Mouse (Mus musculus): ENCODE measurements around the gene Ufd1. TPM values are rescaled to one million over a fixed set of nuclear protein-coding genes. Genes with fewer than 3 reads are reported as not detected.

Ufd1 gene
- 10 to 100 TPM; 85.5 to 94.7 TPM for total RNA-seq (2021)
- long read RNA-seq, experiment 1, transcript Ufd1-201 (12 exons, 1,996 nt): major isoform, 60 of 95 reads
- long read RNA-seq, experiment 1, partial matches to known transcripts: 1 of 95 reads
- long read RNA-seq, experiment 1, other reads (novel, unspliced or antisense): 34 of 95 reads
- long read RNA-seq, experiment 2, transcript Ufd1-201 (12 exons, 1,996 nt): major isoform, 37 of 52 reads
- long read RNA-seq, experiment 2, partial matches to known transcripts: 0 of 52 reads
- long read RNA-seq, experiment 2, other reads (novel, unspliced or antisense): 15 of 52 reads

- DNase-seq (ENCODE audit: extremely low spot score in 1 of 2, low spot score in 2 of 2): peak; percentile 76 to 85
- no peak for TF ChIP-seq CTCF (IDR thresholded peaks at IDR 0.05)
- H3K4me3 ChIP-seq: peak within 1 kb of the TSS; percentile 62
- intact Hi-C loops (cut with DNase I): no loop called here
- H3K27ac ChIP-seq: peak within 1 kb of the TSS; percentile 95
These were observed at the start of gene Ufd1, which contains the start of gene Cdc45 for GRCm38 (mm10) chr16:18811468-18812384. Ufd1 (plus strand) TSS chr16:18811779. Cdc45 (minus strand) TSS chr16:18811987.

DNA sequence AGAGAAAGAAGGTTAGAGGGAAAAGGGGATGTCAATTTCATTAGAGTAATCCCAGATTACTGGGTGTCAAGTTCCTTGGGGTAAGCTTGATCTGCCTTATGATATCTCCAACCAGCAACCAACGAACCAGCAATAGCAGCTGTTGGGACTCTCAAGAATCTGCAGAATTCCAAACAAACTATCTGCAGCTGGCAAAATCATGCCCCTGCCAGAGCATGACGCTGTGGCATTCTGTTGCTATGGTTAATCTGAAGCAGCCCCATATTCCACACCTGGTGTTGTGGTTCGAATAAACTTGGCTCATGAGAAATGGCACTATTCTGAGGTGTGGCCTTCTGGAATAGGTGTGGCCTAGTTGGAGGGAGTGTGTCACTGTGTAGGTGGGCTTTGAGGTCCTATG lies 48.6 kb upstream of the Ufd1 start:
- intact Hi-C loops (cut with DNase I): no loop called here
- DNase-seq (ENCODE audit: extremely low spot score in 1 of 2, low spot score in 2 of 2): no peak
- H3K27ac ChIP-seq: no peak overlapping the region
- TF ChIP-seq CTCF (IDR thresholded peaks at IDR 0.05): no peak
- H3K4me3 ChIP-seq: no peak overlapping the region

DNA sequence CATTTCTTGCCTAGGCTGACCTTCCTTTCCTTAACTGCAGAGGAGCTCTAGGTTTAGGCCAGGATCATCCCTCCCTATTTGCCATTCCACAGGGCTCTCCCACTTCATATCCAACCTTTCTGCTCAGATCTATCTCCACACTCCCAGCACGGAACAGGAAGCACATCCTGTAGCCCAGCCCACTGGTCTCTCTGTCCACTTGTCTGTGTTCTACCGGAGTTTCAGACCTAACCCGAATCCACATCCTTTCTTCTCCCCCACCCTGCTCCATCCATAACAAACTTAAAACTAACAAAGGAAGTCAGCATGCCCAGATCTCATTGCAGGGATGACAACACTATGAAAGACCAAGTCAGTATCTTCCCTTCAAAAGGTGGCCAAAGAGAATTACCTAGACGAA lies 45.2 kb upstream of the Ufd1 start:
- no peak overlapping the region for H3K27ac ChIP-seq
- TF ChIP-seq CTCF (IDR thresholded peaks at IDR 0.05): no peak
- DNase-seq (ENCODE audit: extremely low spot score in 1 of 2, low spot score in 2 of 2): no peak
- H3K4me3 ChIP-seq: no peak overlapping the region
- intact Hi-C loops (cut with DNase I): no loop called here

DNA sequence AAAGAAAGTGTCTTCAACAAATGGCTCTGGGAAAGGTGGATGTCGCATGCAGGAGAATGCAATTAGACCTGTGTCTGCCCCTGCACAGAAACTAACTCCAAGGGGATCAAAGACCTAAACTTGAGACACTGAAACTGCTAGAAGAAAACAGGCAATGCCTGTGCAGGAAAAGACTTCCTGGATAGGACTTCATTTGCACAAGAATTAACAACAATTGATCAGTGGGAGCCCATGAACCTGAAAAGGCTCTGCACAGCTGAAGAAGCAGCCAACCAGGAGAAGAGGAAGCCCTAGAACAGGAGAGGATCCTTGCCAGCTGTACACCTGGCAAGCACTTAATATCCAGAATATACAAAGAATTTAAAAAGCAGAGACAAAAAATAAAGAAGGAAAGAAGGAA lies 42.1 kb upstream of the Ufd1 start:
- H3K4me3 ChIP-seq: no peak overlapping the region
- no peak for TF ChIP-seq CTCF (IDR thresholded peaks at IDR 0.05)
- no peak for DNase-seq (ENCODE audit: extremely low spot score in 1 of 2, low spot score in 2 of 2)
- intact Hi-C loops (cut with DNase I): no loop called here
- no peak overlapping the region for H3K27ac ChIP-seq

DNA sequence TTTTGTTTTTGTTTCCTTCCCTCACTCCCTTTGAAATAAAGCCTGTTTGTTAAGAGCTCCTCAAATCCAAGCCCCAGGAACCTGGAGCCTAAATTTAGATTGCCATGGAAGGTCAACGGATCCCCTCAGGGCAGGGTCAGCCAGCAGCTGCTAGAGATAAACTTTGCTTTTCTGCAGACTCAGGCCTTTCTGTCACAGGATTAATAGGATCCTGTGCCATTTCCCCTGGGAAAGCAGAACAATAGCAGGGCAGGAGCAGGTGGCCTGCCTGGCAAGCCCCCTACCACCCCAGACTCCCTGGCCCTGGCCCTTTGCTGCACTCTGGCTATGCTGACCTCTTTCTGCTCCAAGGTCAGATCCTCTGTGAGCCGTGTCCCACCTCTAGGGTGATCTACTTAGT lies 37.6 kb upstream of the Ufd1 start:
- H3K27ac ChIP-seq: no peak overlapping the region
- no peak for TF ChIP-seq CTCF (IDR thresholded peaks at IDR 0.05)
- H3K4me3 ChIP-seq: no peak overlapping the region
- intact Hi-C loops (cut with DNase I): no loop called here
- no peak for DNase-seq (ENCODE audit: extremely low spot score in 1 of 2, low spot score in 2 of 2)

DNA sequence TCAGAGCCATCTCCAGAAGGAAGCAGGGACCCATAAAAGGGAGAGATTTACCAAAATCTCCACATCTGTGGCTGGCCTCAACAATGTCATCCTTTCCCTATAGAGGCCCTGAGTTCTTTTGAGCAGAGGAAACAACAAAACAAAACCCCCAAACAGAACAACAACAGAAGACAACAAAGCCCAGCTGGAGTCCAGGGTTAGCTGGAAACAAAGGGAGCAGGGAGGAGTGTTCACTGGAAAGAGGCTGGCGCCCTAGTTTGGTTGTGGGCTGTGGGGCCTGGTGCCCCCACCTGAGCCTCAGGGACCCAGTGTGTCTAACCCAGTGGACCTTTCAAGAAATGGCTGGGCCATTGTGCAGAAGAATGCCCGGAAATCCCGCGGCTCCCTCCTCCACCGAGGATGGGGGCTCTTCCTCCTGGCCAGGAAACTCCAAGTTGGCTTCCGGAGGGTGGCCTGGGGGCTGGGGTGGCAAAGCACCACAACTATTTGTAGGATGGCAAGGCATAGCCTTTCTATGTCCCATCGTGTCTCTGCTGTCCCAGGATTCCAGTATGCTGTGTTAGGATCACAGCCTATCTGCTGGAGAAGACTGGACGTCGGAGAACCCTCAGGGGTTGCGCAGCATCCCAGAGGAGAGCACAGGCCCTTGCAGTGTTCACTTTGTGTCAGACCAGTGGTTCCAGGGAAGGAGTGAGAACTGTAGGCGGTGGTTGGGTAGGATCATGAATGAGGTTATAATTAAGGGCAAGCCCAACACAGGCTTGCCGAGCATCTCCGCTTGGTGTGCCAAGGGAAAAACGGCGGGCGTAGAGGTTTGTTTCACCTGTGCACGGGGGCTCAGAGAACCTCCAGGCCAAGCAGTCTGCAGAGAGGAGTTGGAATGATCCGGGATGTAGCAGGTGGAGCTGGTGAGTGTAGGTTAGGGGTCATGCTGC lies 35.7 kb upstream of the Ufd1 start:
- peak overlapping the region; percentile 61 for H3K27ac ChIP-seq
- TF ChIP-seq CTCF (IDR thresholded peaks at IDR 0.05): no peak
- DNase-seq (ENCODE audit: extremely low spot score in 1 of 2, low spot score in 2 of 2): no peak
- intact Hi-C loops (cut with DNase I): no loop called here
- peak overlapping the region; percentile 23 for H3K4me3 ChIP-seq

DNA sequence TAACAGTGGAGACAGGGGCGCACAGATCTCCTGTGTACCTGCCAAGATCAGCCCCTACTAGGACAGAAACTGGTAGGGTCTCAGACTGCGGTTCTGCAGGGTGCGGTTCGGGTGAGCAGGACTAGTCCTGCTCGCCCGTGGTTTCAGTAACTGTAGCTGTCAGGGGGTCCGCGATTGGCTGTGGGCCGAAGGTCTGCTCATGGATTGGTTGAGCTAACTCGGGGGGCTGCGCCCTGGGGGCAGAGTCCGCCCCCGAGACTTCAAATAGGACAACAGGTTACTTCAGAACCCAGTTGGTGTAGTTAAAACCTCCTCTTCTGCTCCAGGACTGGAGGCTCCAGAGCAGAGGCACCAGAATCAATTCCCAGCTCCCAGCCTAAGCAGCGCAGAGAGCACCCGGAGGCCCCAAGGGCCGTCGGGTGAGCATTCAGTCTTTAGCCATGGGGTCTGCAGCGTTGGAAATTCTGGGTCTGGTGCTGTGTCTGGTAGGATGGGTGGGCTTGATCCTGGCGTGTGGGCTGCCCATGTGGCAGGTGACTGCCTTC lies 35.0 kb upstream of the Ufd1 start, which contains the start of gene Cldn5:
Gene Cldn5, plus strand, starts transcription at position 292 of the 545 bp plus-strand sequence.
- no peak for DNase-seq (ENCODE audit: extremely low spot score in 1 of 2, low spot score in 2 of 2)
- intact Hi-C loops (cut with DNase I): no loop called here
- no peak for TF ChIP-seq CTCF (IDR thresholded peaks at IDR 0.05)
- H3K4me3 ChIP-seq: peak within 1 kb of the TSS; percentile 37
- H3K27ac ChIP-seq: peak within 1 kb of the TSS; percentile 63

- peak overlapping the region; percentile 37 for H3K4me3 ChIP-seq
- TF ChIP-seq CTCF (IDR thresholded peaks at IDR 0.05): no peak
- intact Hi-C loops (cut with DNase I): no loop called here
- H3K27ac ChIP-seq: peak overlapping the region; percentile 63
- no peak for DNase-seq (ENCODE audit: extremely low spot score in 1 of 2, low spot score in 2 of 2)
These were observed 34.2 kb upstream of the Ufd1 start for GRCm38 (mm10) chr16:18777101-18778080.

DNA sequence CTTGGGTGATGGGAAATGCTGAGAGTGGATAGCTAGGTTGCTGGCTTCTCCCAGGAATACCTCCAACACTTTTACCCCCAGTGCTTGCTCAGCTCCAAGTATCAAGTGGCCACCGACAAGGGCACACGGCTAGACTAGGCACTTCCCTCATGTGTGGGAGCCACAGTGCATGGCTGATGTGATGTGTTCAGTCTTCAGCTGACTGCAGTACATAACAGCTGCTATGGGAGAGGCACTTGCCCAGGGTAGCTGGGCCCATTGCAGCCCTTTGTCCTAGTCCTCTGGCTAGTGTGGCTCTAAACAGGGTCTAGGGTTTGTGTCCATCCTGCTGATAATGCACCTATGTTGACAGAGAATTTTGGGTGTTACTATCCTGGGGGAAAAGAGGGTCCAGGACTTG lies 33.1 kb upstream of the Ufd1 start:
- intact Hi-C loops (cut with DNase I): no loop called here
- H3K4me3 ChIP-seq: peak overlapping the region; percentile 37
- no peak for TF ChIP-seq CTCF (IDR thresholded peaks at IDR 0.05)
- DNase-seq (ENCODE audit: extremely low spot score in 1 of 2, low spot score in 2 of 2): no peak
- peak overlapping the region; percentile 63; the same call in 1 of the 2 replicates for H3K27ac ChIP-seq

GRCm38 (mm10) chr16:18781810-18782209 lies 29.8 kb upstream of the Ufd1 start:
- Histone ChIP-seq H3K4me3 (no peak overlapping the region), H3K27ac (no peak overlapping the region)
- TF ChIP-seq CTCF (IDR thresholded peaks at IDR 0.05): no peak
- intact Hi-C loops (cut with DNase I): no loop called here
- DNase-seq (ENCODE audit: extremely low spot score in 1 of 2, low spot score in 2 of 2): no peak
